Mouse (Mus musculus): Measurements from ENCODE around the gene Cdkn2b.

Gene Cdkn2b

GRCm38 (mm10) chr4:89310491-89311254 is at the start of gene Cdkn2b:
Cdkn2b (minus strand) TSS chr4:89311039.
- no peak for DNase-seq (ENCODE audit: low read depth, low spot score)

GRCm38 (mm10) chr4:89360349-89360748 is 49.5 kb upstream of the Cdkn2b start:
- DNase-seq (ENCODE audit: low read depth, low spot score) = no peak

GRCm38 (mm10) chr4:89359506-89359905 is 48.7 kb upstream of the Cdkn2b start:
- DNase-seq (ENCODE audit: low read depth, low spot score) = no peak

- DNase-seq (ENCODE audit: low read depth, low spot score) = no peak
Measured at GRCm38 (mm10) chr4:89353935-89354334, 43.1 kb upstream of the Cdkn2b start.

GRCm38 (mm10) chr4:89353071-89353582 is 42.3 kb upstream of the Cdkn2b start:
- DNase-seq (ENCODE audit: low read depth, low spot score) = no peak

- no peak for DNase-seq (ENCODE audit: low read depth, low spot score)
Measured at GRCm38 (mm10) chr4:89351474-89351873, 40.6 kb upstream of the Cdkn2b start.

- DNase-seq (ENCODE audit: low read depth, low spot score) = no peak
Measured at GRCm38 (mm10) chr4:89350938-89351451, 40.2 kb upstream of the Cdkn2b start.

GRCm38 (mm10) chr4:89350391-89350790 is 39.6 kb upstream of the Cdkn2b start:
- DNase-seq (ENCODE audit: low read depth, low spot score) = no peak

- no peak for DNase-seq (ENCODE audit: low read depth, low spot score)
Measured at GRCm38 (mm10) chr4:89348842-89349241, 38.0 kb upstream of the Cdkn2b start.

- DNase-seq (ENCODE audit: low read depth, low spot score) = no peak
Measured at GRCm38 (mm10) chr4:89313461-89313860, 2.6 kb upstream of the Cdkn2b start.

- no peak for DNase-seq (ENCODE audit: low read depth, low spot score)
Measured at GRCm38 (mm10) chr4:89309996-89310395, 843 bp downstream of the Cdkn2b start.

- no peak for DNase-seq (ENCODE audit: low read depth, low spot score)
Measured at GRCm38 (mm10) chr4:89308001-89308400, 2.8 kb downstream of the Cdkn2b start.

GRCm38 (mm10) chr4:89306798-89307365 is 4.0 kb downstream of the Cdkn2b start:
- DNase-seq (ENCODE audit: low read depth, low spot score) = no peak

- no peak for DNase-seq (ENCODE audit: low read depth, low spot score)
Measured at GRCm38 (mm10) chr4:89305691-89306090, 5.1 kb downstream of the Cdkn2b start.

- DNase-seq (ENCODE audit: low read depth, low spot score) = no peak
Measured at GRCm38 (mm10) chr4:89303281-89303995, 7.4 kb downstream of the Cdkn2b start.

GRCm38 (mm10) chr4:89302129-89302528 is 8.7 kb downstream of the Cdkn2b start:
- DNase-seq (ENCODE audit: low read depth, low spot score) = no peak

GRCm38 (mm10) chr4:89299721-89300120 is 11.1 kb downstream of the Cdkn2b start:
- DNase-seq (ENCODE audit: low read depth, low spot score) = no peak

- DNase-seq (ENCODE audit: low read depth, low spot score) = no peak
Measured at GRCm38 (mm10) chr4:89295441-89296220, 15.2 kb downstream of the Cdkn2b start.

GRCm38 (mm10) chr4:89294486-89295440 is 16.1 kb downstream of the Cdkn2b start, which contains the start of gene Cdkn2a:
Cdkn2a (minus strand) TSS chr4:89294653.
- DNase-seq (ENCODE audit: low read depth, low spot score) = no peak

GRCm38 (mm10) chr4:89294091-89294485 is 16.8 kb downstream of the Cdkn2b start:
- DNase-seq (ENCODE audit: low read depth, low spot score) = no peak

All from brain, embryonic 18.5 days (tissue).